Mouse (Mus musculus) liver (tissue): Measurements from ENCODE around the gene Etfb.

ENCODE experiments used
- DNase-seq: peaks from one replicate; pipeline ENCODE4 v3.0.0-alpha.2; 2020; ENCODE audit warnings: mixed read lengths

Gene Etfb

GRCm38 (mm10) chr7:43449811-43450210 lies 5.9 kb downstream of the Etfb start:
- DNase-seq: no peak

- DNase-seq: no peak
Observed at GRCm38 (mm10) chr7:43451726-43452125, 7.8 kb downstream of the Etfb start.

GRCm38 (mm10) chr7:43452609-43453008 lies 8.7 kb downstream of the Etfb start:
- peak; percentile 35 for DNase-seq

GRCm38 (mm10) chr7:43453599-43454355 lies 9.9 kb downstream of the Etfb start:
- no peak for DNase-seq

GRCm38 (mm10) chr7:43454371-43454770 lies 10.5 kb downstream of the Etfb start:
- no peak for DNase-seq

- no peak for DNase-seq
Observed at GRCm38 (mm10) chr7:43462851-43463250, 19.0 kb downstream of the Etfb start, which contains the start of gene Vsig10l. Gene Vsig10l, plus strand, starts transcription at chr7:43463151.

GRCm38 (mm10) chr7:43463976-43464375 lies 20.1 kb downstream of the Etfb start:
- DNase-seq: no peak

DNA sequence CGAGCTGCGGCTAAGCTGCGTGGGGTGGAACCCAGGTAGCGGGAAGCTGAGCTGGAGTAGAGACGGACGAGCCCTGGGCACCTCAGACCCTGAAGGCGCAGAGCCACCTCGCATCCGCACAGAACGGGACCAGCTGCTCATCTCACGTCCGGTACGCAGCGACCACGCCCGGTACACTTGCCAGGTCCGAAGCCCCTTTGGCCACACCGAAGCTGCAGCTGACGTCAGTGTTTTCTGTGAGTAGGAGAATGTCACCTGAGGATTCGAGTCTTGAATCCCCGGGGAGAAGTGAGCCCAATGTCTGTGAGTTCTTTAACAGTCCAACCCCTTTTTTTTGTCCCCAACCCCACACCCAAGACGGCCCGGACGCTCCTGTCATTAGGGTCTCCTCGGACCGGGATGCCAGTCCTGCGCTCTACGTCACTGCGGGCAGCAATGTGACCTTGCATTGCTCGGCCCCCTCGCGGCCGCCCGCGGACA lies 21.0 kb downstream of the Etfb start:
- DNase-seq: no peak

DNA sequence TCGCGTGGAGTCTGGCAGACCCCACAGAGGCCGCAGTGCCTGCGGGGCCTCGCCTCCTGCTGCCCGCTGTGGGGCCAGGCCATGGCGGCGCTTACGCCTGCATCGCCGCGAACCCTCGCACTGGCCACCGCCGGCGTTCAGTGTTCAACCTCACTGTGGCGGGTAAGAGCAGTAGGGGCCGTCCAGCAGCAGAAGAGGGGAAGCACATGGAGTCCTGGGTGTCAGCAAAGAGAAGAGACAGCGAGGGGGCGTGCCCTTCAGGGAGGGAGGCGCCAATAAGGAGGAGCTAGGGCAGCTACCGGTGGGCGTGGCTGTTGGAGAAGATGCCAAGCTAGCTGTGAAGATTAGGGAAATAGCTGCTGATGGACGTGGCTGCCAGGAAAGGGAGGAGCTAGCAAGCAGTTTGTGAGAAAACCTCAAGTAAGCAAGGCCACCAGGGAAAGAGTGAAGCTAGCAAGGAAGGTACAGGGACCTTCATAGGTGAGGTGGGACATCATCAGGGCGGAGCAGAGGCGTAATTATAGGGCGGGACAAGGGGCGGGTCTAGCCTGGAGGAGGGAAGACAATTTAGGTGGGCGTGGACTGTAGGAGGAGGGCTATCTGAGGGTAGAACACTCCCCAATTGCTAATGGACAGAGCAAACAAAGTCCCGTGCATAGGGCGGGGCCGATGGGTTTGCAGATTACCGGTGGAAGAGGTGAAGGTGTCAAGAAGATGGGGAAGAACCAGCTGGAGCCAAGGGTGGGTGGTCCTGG lies 21.6 kb downstream of the Etfb start:
- DNase-seq: peak; percentile 91

GRCm38 (mm10) chr7:43466099-43466694 lies 22.3 kb downstream of the Etfb start:
- DNase-seq: peak; percentile 83

DNA sequence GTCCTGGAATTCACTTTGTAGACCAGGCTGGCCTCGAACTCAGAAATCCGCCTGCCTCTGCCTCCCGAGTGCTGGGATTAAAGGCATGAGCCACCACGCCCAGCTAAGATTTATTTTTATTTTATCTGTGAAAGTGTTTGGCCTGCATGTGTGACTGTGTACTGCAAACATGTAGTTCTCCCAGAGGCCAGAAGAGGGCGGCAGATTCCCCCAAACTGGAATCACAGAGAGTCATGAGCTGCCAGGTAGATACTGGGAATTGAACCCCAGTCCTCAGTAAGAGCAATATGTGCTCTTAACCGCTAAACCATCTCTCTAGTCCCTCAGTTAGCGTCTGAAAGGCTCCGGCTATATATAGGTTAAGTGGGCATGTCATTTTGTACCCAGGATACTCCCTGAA lies 26.5 kb downstream of the Etfb start:
- DNase-seq: peak; percentile 52

DNA sequence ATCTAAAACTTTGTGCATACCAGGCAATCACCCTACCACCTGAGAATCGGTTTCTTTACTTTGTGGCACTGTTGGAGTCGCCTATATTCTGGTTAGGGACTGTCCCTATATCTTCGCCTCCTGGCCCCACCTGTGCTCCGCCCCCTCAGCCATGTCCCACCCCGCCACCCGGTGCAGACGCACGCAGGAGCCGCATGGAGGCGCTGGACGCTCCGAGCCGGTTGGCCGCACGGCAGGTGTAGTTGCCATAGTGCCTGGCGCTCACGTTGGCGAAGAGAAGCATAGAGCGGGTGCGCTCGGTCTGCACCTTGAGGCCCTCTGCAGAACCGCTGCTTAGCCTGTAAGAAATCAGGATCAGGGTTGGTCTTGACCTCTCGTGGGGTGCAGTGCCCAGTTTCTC lies 31.8 kb downstream of the Etfb start:
- DNase-seq: no peak

DNA sequence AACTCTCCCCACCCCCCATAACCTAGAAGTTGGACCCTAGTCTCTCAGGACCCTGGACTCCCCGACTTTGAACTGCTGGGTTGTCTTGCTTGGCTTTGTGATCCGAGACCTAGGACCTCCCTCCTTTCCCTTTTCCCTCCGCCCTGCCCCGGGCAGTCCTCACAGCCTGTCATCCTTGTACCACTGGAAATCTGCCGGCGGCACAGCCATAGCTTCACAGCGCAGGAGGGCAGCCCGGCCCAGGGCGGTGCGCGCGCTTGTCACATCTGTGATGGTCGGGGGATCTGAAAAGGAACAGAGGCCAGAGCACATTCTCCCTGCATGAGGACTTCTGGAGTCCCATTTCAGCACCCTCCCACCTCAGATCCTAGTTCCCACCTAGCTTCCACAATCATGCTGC lies 32.5 kb downstream of the Etfb start:
- no peak for DNase-seq

GRCm38 (mm10) chr7:43481191-43481590 lies 37.3 kb downstream of the Etfb start:
- no peak for DNase-seq

DNA sequence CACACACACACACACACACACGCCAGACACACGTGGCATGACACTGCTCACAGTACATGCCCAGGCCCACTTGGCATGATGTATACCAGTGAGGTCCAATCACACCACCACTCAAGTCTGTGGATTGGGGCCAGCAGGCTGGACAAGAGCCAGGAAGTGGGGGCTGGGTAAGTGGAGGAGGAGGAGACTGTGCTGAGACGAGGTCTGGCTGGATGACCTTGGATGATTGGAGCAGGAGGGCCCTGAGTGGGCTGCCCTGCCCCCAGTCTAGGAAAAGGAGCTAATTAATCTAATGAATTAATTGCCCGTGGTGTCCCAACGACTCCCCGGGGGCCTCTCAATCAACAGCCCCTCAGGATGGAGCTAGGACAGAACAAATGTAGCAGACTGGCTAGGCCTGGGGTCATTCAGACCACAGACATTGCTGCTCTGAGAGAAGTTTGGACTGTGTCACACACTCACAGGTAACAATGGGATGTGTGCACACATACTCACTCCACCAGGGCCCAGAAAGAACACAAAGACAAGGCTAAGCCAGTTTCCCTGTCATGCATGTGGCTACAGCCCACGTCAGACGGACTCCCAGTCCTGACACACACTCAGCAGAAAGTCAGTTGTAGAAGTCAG lies 38.3 kb downstream of the Etfb start:
- DNase-seq: no peak

DNA sequence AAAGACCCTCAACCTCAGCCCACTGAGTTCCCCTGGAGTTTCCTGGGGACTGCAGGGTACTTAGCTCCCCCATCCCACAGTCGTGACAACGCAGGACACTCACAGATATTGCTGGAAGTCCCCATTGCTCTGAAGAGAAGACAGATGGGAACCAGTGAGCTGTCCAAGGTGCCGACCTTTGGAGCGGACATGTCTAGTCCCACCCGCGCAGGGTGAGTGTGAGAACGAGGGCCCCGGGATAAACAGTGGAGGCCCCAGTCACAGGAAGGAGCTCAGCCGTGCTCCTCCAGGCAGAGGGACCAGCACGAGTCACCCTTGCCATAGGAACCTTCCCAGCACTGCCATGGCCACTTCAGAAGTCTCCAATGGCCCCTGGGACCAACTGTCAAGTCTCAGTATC lies 39.4 kb downstream of the Etfb start:
- peak; percentile 15 for DNase-seq

DNA sequence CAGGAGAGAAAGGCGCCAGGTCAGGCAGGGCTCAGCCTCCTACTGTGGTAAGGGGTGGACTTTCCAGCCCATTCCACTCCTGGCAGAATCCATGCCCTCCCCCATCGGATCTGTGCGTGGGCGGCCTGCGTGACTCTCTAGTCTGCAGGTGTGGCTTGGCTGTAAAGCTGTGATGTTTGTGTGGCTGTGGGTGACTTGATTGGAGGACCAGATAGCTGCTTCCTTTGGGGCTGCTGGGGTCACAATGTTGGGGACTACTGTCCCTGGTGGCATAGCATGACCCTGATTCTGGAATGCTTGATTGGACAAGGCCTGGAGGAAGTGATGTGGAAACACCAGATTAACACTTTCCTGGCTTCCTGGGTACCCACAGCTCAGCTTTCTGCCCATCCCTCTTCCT lies 44.8 kb downstream of the Etfb start:
- DNase-seq: no peak

GRCm38 (mm10) chr7:43489631-43490125 lies 45.8 kb downstream of the Etfb start, which contains the start of gene Iglon5:
Gene Iglon5, minus strand, starts transcription at chr7:43490075.
- DNase-seq: no peak

DNA sequence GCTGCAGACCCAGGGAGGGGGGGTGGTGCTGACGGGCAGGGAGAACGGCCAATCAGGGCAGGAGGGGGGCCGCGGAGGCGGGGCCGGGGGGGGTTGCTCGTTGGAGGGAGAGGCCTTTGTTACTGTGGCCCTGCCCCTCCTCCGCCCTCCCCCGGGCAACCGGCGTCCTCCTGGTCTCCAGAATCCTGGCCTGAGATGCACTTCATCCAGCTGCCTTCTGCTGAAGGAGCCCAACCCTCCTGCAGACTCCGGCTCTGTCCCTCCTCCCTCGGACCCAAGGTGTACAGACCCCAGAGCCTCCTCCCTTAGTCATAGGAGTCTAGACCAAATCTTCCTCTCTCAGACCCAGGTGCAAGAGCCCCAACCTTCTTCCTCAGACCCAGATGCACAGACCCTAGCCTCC lies 46.3 kb downstream of the Etfb start:
- DNase-seq: peak; percentile 52

- no peak for DNase-seq
Observed at GRCm38 (mm10) chr7:43490861-43491260, 47.0 kb downstream of the Etfb start.

- DNase-seq: peak; percentile 25
Observed at GRCm38 (mm10) chr7:43495343-43496021, 51.6 kb downstream of the Etfb start.
